Mouse (Mus musculus) intestine, embryonic 16.5 days (tissue): ENCODE measurements at regions not wholly inside any gene's neighbourhood (a gene's known extent, or its start where the extent isn't known, plus 50 kb on each side); places are given as distances from the start of the nearest gene placed in this dataset.

Source experiments
- ATAC-seq: fragments of 200-750 bp; cut with Nextera tagmentation; 2 replicates; pipeline ENCODE4 v1.8.0; 2017; ENCODE audit warnings: moderate TSS enrichment, moderate library complexity
- H3K27ac ChIP-seq: fragments of 300-500 bp; sonication (generic); 2 replicates; pipeline ENCODE4 v1.5.1; 2014; ENCODE audit warnings: mild to moderate bottlenecking, low read length
- H3K27me3 ChIP-seq: fragments of 300-500 bp; sonication (generic); replicated peaks from 2 replicates; pipeline ENCODE4 v1.6.1; 2014; ENCODE audit warnings: low read length, control low read depth, mixed read lengths; ENCODE audit not compliant: control insufficient read depth, insufficient read depth
- H3K36me3 ChIP-seq: fragments of 300-500 bp; sonication (generic); 2 replicates; pipeline ENCODE4 v1.6.1; 2014; ENCODE audit warnings: low read length, control low read depth; ENCODE audit not compliant: control insufficient read depth, insufficient read depth
- H3K4me1 ChIP-seq: fragments of 300-500 bp; sonication (generic); 2 replicates; pipeline ENCODE4 v1.6.1; 2014; ENCODE audit warnings: low read length, control low read depth, mixed read lengths; ENCODE audit not compliant: control insufficient read depth, insufficient read depth
- H3K4me2 ChIP-seq: fragments of 300-500 bp; sonication (generic); 2 replicates; pipeline ENCODE4 v1.6.1; 2014; ENCODE audit warnings: low read depth, low read length, control low read depth
- H3K4me3 ChIP-seq: fragments of 300-500 bp; sonication (generic); 2 replicates; pipeline ENCODE4 v1.5.1; 2014; ENCODE audit warnings: mild to moderate bottlenecking, low read length
- H3K9ac ChIP-seq: fragments of 300-500 bp; sonication (generic); 2 replicates; pipeline ENCODE4 v1.6.1; 2014; ENCODE audit warnings: low read depth, low read length
- H3K9me3 ChIP-seq: fragments of 300-500 bp; sonication (generic); 2 replicates; pipeline ENCODE4 v1.6.1; 2016; ENCODE audit warnings: low read length, control low read depth; ENCODE audit not compliant: control insufficient read depth
- WGBS: fragments of 180-500 bp; shearing (Covaris S2); extraction: QIAGEN DNeasy Blood & Tissue Kit; methylation state at CpG from one replicate; pipeline ENCODE4 v1.1.7; 2014; 5-methylcytosine and 5-hydroxymethylcytosine counted together

- ATAC-seq: no peak
- no peak overlapping the region for H3K4me3 ChIP-seq
- H3K4me2 ChIP-seq: no peak overlapping the region
- WGBS: 96% methylated on average over 1 of the region's 1 CpGs
- no peak overlapping the region for H3K9ac ChIP-seq
- no peaks in the 10 kb centered on the region for H3K27me3 ChIP-seq
- H3K4me1 ChIP-seq: no peaks in the 10 kb centered on the region
- H3K9me3 ChIP-seq: no peaks in the 10 kb centered on the region
- no peaks in the 10 kb centered on the region for H3K36me3 ChIP-seq
- H3K27ac ChIP-seq: no peak overlapping the region
Observed at GRCm38 (mm10) chr10:30966176-30966575, 123.6 kb upstream of the Hey2 start.

GRCm38 (mm10) chr10:30953825-30954224 lies 111.2 kb upstream of the Hey2 start:
- H3K4me2 ChIP-seq: no peak overlapping the region
- peak; percentile 26; the same call in 1 of the 2 replicates for ATAC-seq
- H3K36me3 ChIP-seq: no peaks in the 10 kb centered on the region

DNA sequence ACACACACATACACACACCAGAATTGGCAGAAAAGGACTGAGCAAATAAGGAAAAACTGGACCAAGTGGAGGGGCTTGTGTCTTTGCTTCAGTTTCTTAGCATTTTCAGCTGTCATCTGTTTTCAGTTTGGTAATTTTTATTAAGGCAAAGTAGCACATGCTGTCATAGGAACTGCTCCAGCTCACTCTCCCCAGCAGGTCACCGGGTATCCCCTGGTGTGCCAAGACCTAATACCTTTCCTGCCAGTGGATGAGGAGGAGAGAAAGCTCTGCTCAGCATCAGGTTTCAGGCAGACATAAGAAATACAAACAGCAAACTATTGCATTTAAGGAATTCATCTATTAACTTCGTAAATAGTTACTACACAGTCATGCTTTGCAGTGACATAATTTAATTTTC lies 109.8 kb upstream of the Hey2 start:
- ATAC-seq: no peak
- Histone ChIP-seq H3K4me1 (no peaks in the 10 kb centered on the region), H3K9me3 (no peaks in the 10 kb centered on the region), H3K36me3 (no peaks in the 10 kb centered on the region), H3K4me3 (no peak overlapping the region), H3K9ac (no peak overlapping the region), H3K27ac (no peak overlapping the region), H3K4me2 (no peak overlapping the region), H3K27me3 (no peaks in the 10 kb centered on the region)
- WGBS: 61% methylated on average over 2 of the region's 2 CpGs

More at GRCm38 (mm10) chr10:30953825-30954224, 111.2 kb upstream of the Hey2 start:
- Histone ChIP-seq H3K9me3 (no peaks in the 10 kb centered on the region), H3K9ac (no peak overlapping the region), H3K4me3 (no peak overlapping the region), H3K27me3 (no peaks in the 10 kb centered on the region), H3K4me1 (no peaks in the 10 kb centered on the region), H3K27ac (no peak overlapping the region)
- 63% methylated on average over 3 of the region's 3 CpGs for WGBS

DNA sequence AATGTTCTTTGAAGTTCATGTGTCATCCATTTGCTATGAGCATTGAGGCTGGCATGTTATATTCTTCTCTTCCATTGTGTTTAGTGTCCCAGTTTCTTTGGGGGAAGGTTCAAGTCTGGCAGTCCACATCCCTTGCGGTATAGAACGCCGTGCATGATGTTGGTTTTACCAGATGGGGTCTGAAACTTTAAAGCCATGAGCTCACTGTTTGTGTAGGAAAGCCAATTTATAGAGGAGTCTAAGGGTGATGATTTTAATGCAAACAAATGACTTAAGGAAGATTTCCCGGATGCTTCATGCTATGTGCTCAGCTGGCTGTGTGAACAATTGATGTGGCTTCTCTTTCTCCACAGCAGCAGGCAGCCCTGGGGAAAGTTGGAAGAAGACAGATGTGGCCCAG lies 104.0 kb upstream of the Hey2 start:
- H3K9ac ChIP-seq: no peak overlapping the region
- peak overlapping the region; percentile 65; the same call in 1 of the 2 replicates for H3K27ac ChIP-seq
- H3K9me3 ChIP-seq: no peaks in the 10 kb centered on the region
- WGBS: 45% methylated on average over 4 of the region's 4 CpGs
- H3K4me1 ChIP-seq: no peaks in the 10 kb centered on the region
- H3K4me3 ChIP-seq: no peak overlapping the region
- H3K27me3 ChIP-seq: no peaks in the 10 kb centered on the region
- no peak overlapping the region for H3K4me2 ChIP-seq
- H3K36me3 ChIP-seq: no peaks in the 10 kb centered on the region
- ATAC-seq: peak; percentile 38; the same call in 1 of the 2 replicates

DNA sequence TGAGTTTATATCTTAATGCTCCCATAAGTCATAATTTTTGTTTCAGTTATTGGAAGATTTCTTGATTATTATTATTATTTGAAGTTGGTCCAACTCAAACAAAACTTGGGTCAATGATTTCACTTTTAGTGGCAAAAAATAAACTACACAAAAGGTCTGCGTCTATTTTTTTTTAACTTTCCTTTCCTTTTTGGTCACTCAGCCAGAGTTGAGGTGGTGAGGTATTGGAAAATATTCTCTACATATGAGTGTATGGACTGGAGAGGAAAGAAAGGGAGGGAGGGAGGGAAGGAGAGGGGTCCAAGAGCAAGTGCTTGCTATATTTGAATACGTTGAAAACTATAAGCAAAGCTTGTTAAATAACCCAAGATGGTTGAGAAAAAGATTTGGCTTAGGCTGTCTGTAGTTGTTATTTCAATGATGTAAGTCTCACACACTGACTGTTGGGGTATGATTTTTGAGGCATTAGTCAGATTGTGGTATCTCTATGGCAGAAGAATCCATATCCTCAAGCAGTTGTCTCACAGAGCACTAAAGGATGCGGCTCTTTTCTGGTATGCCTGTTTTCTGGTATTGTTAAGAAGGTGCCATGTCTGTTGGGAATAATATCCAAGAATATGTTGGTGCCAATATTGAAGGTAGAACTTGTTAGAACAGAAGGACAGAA lies 75.9 kb upstream of the Hey2 start:
- Histone ChIP-seq H3K27me3 (no peaks in the 10 kb centered on the region), H3K4me2 (no peak overlapping the region), H3K9ac (no peak overlapping the region), H3K4me3 (no peak overlapping the region), H3K36me3 (no peaks in the 10 kb centered on the region), H3K9me3 (no peaks in the 10 kb centered on the region), H3K4me1 (no peaks in the 10 kb centered on the region), H3K27ac (no peak overlapping the region)
- WGBS: 84% methylated on average over 3 of the region's 3 CpGs
- no peak for ATAC-seq

GRCm38 (mm10) chr10:30893771-30894170 lies 51.2 kb upstream of the Hey2 start:
- Histone ChIP-seq H3K9me3 (no peaks in the 10 kb centered on the region), H3K27me3 (no peaks in the 10 kb centered on the region), H3K4me2 (no peak overlapping the region), H3K4me1 (no peaks in the 10 kb centered on the region), H3K9ac (no peak overlapping the region), H3K27ac (no peak overlapping the region), H3K4me3 (no peak overlapping the region), H3K36me3 (no peaks in the 10 kb centered on the region)
- no peak for ATAC-seq
- 32% methylated on average over 3 of the region's 3 CpGs for WGBS
